Comparison of ENCODE assay signal across 11 mouse cellular contexts in the genomic region with DNA sequence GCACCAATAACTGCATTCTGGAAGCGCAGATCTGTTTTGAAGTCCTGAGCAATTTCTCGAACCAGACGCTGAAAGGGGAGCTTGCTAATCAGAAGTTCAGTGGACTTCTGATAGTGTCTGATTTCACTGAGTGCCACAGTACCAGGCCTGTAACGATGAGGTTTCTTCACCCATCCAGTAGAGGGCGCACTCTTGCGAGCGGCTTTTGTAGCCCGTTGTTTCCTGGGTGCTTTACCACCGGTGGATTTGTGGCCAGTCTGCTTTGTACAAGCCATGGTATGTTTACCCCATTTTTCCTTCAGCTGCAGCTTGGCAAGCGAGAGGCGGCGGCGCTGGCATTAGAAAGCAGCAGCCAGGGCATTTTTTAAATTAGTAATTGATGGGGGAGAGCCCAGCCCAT. TPM values are rescaled to one million over a fixed set of nuclear protein-coding genes. Genes with fewer than 3 reads are reported as not detected.
DNase-seq lines count a peak whose midpoint lies in the region; ATAC-seq and TF ChIP-seq lines count a peak whose summit lies in the region.
"Had no signal": no experiment of that assay in that cellular context is flagged by ENCODE, and none has a peak within 500 bp of the region (broad histone marks: within the 10 kb centered on the region; RNA-seq: fewer than 3 reads in every experiment).

No protein-coding gene starts in this region.

- no peak overlapping the region for H3K27ac ChIP-seq in kidney, adult 2 months (ENCODE audit: insufficient read depth, low read depth, low read length)
- no peak overlapping the region for H3K27ac ChIP-seq in kidney, embryonic 16.5 days (ENCODE audit: low read length)
- H3K27ac ChIP-seq in bone marrow macrophage, adult 2 months (ENCODE audit: insufficient read depth, low read depth, low read length) = no peak overlapping the region
- H3K27ac ChIP-seq: embryonic facial prominence, embryonic 15.5 days; liver, embryonic 13.5 days had no signal

- H3K36me3 ChIP-seq in kidney, adult 2 months (ENCODE audit: control insufficient read depth, insufficient read depth, low read length) = no peaks in the 10 kb centered on the region
- no peaks in the 10 kb centered on the region for H3K36me3 ChIP-seq in kidney, embryonic 16.5 days (ENCODE audit: insufficient read depth, low read length)
- no peaks in the 10 kb centered on the region for H3K36me3 ChIP-seq in E14TG2a.4 (ENCODE audit: insufficient read depth, low read length)
- H3K36me3 ChIP-seq: embryonic facial prominence, embryonic 15.5 days; liver, embryonic 13.5 days had no signal

- H3K4me1 ChIP-seq in kidney, adult 2 months (ENCODE audit: control insufficient read depth, insufficient read depth, low read length) = no peaks in the 10 kb centered on the region
- no peaks in the 10 kb centered on the region for H3K4me1 ChIP-seq in kidney, embryonic 16.5 days (ENCODE audit: insufficient read depth, low read length)
- H3K4me1 ChIP-seq in E14TG2a.4 (replicated peaks; ENCODE audit: low read depth, low read length) = peaks cover 2% of the 10 kb centered on the region; the same call in 1 of the 2 replicates
- H3K4me1 ChIP-seq in bone marrow macrophage, adult 2 months (ENCODE audit: control insufficient read depth, insufficient read depth, low read length) = no peaks in the 10 kb centered on the region
- H3K4me1 ChIP-seq: embryonic facial prominence, embryonic 15.5 days; liver, embryonic 13.5 days had no signal

- 56% methylated on average over 13 of the region's 13 CpGs for WGBS in kidney, adult 2 months
- WGBS in kidney, embryonic 16.5 days = 58% methylated on average over 13 of the region's 13 CpGs

- no peak for TF ChIP-seq POLR2A in kidney, adult 2 months (IDR thresholded peaks at IDR 0.05; ENCODE audit: low read depth, low read length)
- TF ChIP-seq POLR2A in bone marrow macrophage, adult 2 months (IDR thresholded peaks at IDR 0.05; ENCODE audit: borderline replicate concordance, low read depth, low read length) = no peak

- peak; percentile 65 for TF ChIP-seq CTCF in kidney, adult 2 months (conservative IDR thresholded peaks at IDR 0.05; ENCODE audit: insufficient read depth, insufficient read length, low read depth, low read length)
- peak; percentile 51 for TF ChIP-seq CTCF in E14TG2a.4 (conservative IDR thresholded peaks at IDR 0.05; ENCODE audit: low read length)
- peak; percentile 80 for TF ChIP-seq CTCF in bone marrow macrophage, adult 2 months (IDR thresholded peaks at IDR 0.05; ENCODE audit: low read depth, low read length)

- no peaks in the 10 kb centered on the region for H3K9me3 ChIP-seq in kidney, embryonic 16.5 days (ENCODE audit: low read length)
- no peaks in the 10 kb centered on the region for H3K9me3 ChIP-seq in E14TG2a.4 (ENCODE audit: low read length)
- H3K9me3 ChIP-seq: embryonic facial prominence, embryonic 15.5 days; liver, embryonic 13.5 days had no signal

- no peak overlapping the region for H3K9ac ChIP-seq in kidney, embryonic 16.5 days (replicated peaks; ENCODE audit: low read length)
- H3K9ac ChIP-seq: embryonic facial prominence, embryonic 15.5 days; liver, embryonic 13.5 days had no signal

- no peaks in the 10 kb centered on the region for H3K27me3 ChIP-seq in kidney, adult 2 months (replicated peaks; ENCODE audit: control insufficient read depth, insufficient read depth, low read length)
- H3K27me3 ChIP-seq in kidney, embryonic 16.5 days (ENCODE audit: insufficient read depth, low read length) = no peaks in the 10 kb centered on the region
- peaks cover 2% of the 10 kb centered on the region; the same call in 1 of the 2 replicates for H3K27me3 ChIP-seq in E14TG2a.4 (ENCODE audit: insufficient read depth, low read length)
- H3K27me3 ChIP-seq: embryonic facial prominence, embryonic 15.5 days; liver, embryonic 13.5 days had no signal

- DNase-seq in kidney, adult 2 months = peak; percentile 35
- DNase-seq in spleen, postnatal 10 days (ENCODE audit: low spot score in 2 of 2) = peak; percentile 47 to 73
- no peak for DNase-seq in left cerebral cortex, adult 9 months (ENCODE audit: low spot score in 2 of 2)
- DNase-seq in right cerebral cortex, postnatal 10 days (ENCODE audit: low spot score in 2 of 2) = no peak
- no peak for DNase-seq in cerebellum, adult 11-12 months
- DNase-seq: kidney, adult 18-20 months; liver, embryonic 13.5 days had no signal

- no peak for ATAC-seq in kidney, embryonic 16.5 days (ENCODE audit: low FRiP score, low TSS enrichment)

- H3K4me3 ChIP-seq in kidney, adult 2 months (ENCODE audit: insufficient read depth, low read depth, low read length) = no peak overlapping the region
- H3K4me3 ChIP-seq in kidney, embryonic 16.5 days (ENCODE audit: low read length) = no peak overlapping the region
- peak overlapping the region; percentile 46; the same call in 1 of the 2 replicates for H3K4me3 ChIP-seq in E14TG2a.4 (replicated peaks; ENCODE audit: low read length)
- no peak overlapping the region for H3K4me3 ChIP-seq in bone marrow macrophage, adult 2 months (ENCODE audit: insufficient read depth, low read length)
- H3K4me3 ChIP-seq: embryonic facial prominence, embryonic 15.5 days; liver, embryonic 13.5 days had no signal

- no peak overlapping the region for H3K4me2 ChIP-seq in kidney, embryonic 16.5 days (replicated peaks; ENCODE audit: low read depth, low read length)
- H3K4me2 ChIP-seq: embryonic facial prominence, embryonic 15.5 days; liver, embryonic 13.5 days had no signal

RNA-seq across cellular contexts. Expression of a gene that starts 8.4 kb away (rescaled TPM):
- polyA plus RNA-seq in kidney, adult 2 months (2012; rRNA removed) = 30.3 and 31.9 TPM in 2 replicates
- 61.3 and 62.7 TPM in 2 replicates for polyA plus RNA-seq in kidney, embryonic 16.5 days (2015; fragmentation: Nextera tagmentation; extraction: Ambion mirVana)
- polyA plus RNA-seq in bone marrow macrophage, adult 2 months (2012; ENCODE audit: insufficient read depth, insufficient read length, missing spikeins) = 64.0 and 65.1 TPM in 2 replicates

RNA-seq across cellular contexts. Expression of a gene that starts 14.0 kb away (rescaled TPM):
- polyA plus RNA-seq in kidney, adult 2 months (2012; rRNA removed) = 0.77 TPM in 2 replicates
- 2.0 and 2.1 TPM in 2 replicates for polyA plus RNA-seq in kidney, embryonic 16.5 days (2015; fragmentation: Nextera tagmentation; extraction: Ambion mirVana)
- polyA plus RNA-seq in bone marrow macrophage, adult 2 months (2012; ENCODE audit: insufficient read depth, insufficient read length, missing spikeins) = 0.52 and 0.79 TPM in 2 replicates

RNA-seq across cellular contexts. Expression of a gene that starts 14.0 kb away (rescaled TPM):
- polyA plus RNA-seq in kidney, adult 2 months (2012; rRNA removed) = 6.8 and 7.2 TPM in 2 replicates
- 17.9 and 19.1 TPM in 2 replicates for polyA plus RNA-seq in kidney, embryonic 16.5 days (2015; fragmentation: Nextera tagmentation; extraction: Ambion mirVana)
- 6.2 and 13.5 TPM in 2 replicates for polyA plus RNA-seq in bone marrow macrophage, adult 2 months (2012; ENCODE audit: insufficient read depth, insufficient read length, missing spikeins)

RNA-seq across cellular contexts. Expression of a gene that starts 45.4 kb away (rescaled TPM):
- 33.5 and 35.7 TPM in 2 replicates for polyA plus RNA-seq in kidney, adult 2 months (2012; rRNA removed)
- 64.6 and 87.9 TPM in 2 replicates for polyA plus RNA-seq in kidney, embryonic 16.5 days (2015; fragmentation: Nextera tagmentation; extraction: Ambion mirVana)
- 43.8 and 48.8 TPM in 2 replicates for polyA plus RNA-seq in bone marrow macrophage, adult 2 months (2012; ENCODE audit: insufficient read depth, insufficient read length, missing spikeins)

Comparison
In these comparisons a context has a peak if more than half of its experiments do, and no peak if none do; other contexts are left out.
1. DNase-seq: peak in kidney, adult 2 months (single experiment) and spleen, postnatal 10 days (2 of 2); none in left cerebral cortex, adult 9 months (0 of 2), right cerebral cortex, postnatal 10 days (0 of 2) and cerebellum, adult 11-12 months (single experiment).
2. Peak in every context shown above with its lines, with median percentiles within 50 percentile points of each other: CTCF ChIP-seq.